Mouse (Mus musculus) small intestine, adult 10 weeks (tissue): Measurements from ENCODE around the gene Slc25a13. TPM values are rescaled to one million over a fixed set of nuclear protein-coding genes. Genes with fewer than 3 reads are reported as not detected.

ENCODE experiments used
- polyA plus RNA-seq: library from polyadenylated mRNA; stranded (reverse); fragments of 350-450 nt; fragmentation: Illumina TruSeq; extraction: RNeasy Lipid Tissue Mini Kit (QIAGEN cat#74804); gene quantifications from one replicate; pipeline ENCODE4 v1.2.3, GENCODE M21; 2014; ENCODE audit warnings: low replicate concordance

The Slc25a13 gene
- polyA plus RNA-seq: 60.3 TPM

DNA sequence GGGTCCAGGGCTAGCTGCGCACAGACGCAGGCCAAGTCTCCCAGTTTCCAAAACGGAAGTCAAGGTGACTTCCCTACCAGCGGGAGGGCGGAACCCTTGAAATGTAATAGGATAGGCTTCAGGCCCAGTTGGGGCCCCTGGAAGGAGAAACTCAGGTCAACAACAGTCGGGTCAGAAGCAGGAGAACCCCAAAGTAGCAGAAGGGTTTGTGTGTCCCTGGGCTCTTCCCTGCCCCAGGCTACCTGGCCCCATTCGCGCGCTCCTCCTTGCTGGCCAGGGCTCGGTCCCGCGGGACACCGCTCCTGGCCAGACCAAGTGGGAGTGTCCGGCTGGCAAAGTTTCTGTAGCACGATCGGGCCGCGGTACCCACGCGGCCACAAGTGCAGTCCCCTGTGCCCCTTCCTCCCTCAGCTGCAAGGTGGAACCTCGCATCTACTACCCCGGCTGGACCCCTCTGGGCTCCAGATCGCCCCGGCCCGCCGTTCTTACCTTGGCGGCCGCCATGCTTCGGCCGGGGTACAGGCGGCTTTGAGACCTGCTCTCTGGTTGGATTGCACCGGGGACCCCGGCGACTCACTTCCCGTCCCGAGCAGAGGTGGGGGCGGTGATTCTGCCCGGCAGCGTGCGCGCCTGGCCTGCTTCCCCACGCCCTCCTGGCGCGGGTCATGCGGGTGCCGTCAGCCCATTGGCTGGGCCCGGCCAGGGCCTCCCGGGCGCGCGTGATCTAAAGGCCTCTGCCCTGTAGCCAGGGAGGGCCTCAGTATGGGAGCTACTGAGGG, at the start of gene Slc25a13:
TSS of gene Slc25a13 (minus strand) at position 667 of the 779 bp plus-strand sequence.

